In genomic region chr9:64022562-64023366, GRCm38 (mm10) we compare ENCODE assay signal across 8 mouse cellular contexts. TPM values are rescaled to one million over a fixed set of nuclear protein-coding genes. Genes with fewer than 3 reads are reported as not detected.
DNase-seq lines count a peak whose midpoint lies in the region; ATAC-seq and TF ChIP-seq lines count a peak whose summit lies in the region.

No protein-coding gene starts in this region.

- H3K4me1 ChIP-seq in embryonic facial prominence, embryonic 14.5 days (ENCODE audit: control insufficient read depth, insufficient read depth, low read length), result peaks cover 9% of the 10 kb centered on the region
- peaks cover 36% of the 10 kb centered on the region for H3K4me1 ChIP-seq in limb, embryonic 13.5 days
- peaks cover 42% of the 10 kb centered on the region for H3K4me1 ChIP-seq in midbrain, embryonic 15.5 days
- peaks cover 11% of the 10 kb centered on the region for H3K4me1 ChIP-seq in spleen, adult 2 months (ENCODE audit: control insufficient read depth, insufficient read depth, insufficient read length)

- 0% methylated on average over 32 of the region's 54 CpGs for WGBS in embryonic facial prominence, embryonic 14.5 days
- WGBS in limb, embryonic 13.5 days, result under 1% methylated on average over 46 of the region's 54 CpGs
- under 1% methylated on average over 54 of the region's 54 CpGs for WGBS in midbrain, embryonic 15.5 days
- under 1% methylated on average over 50 of the region's 54 CpGs for WGBS in spleen, adult 2 months

- peak overlapping the region; percentile 95 for H3K4me3 ChIP-seq in embryonic facial prominence, embryonic 14.5 days (ENCODE audit: low read depth, low read length)
- peak overlapping the region; percentile 99 for H3K4me3 ChIP-seq in limb, embryonic 13.5 days
- H3K4me3 ChIP-seq in midbrain, embryonic 15.5 days, result peak overlapping the region; percentile 47
- peak overlapping the region; percentile 58 for H3K4me3 ChIP-seq in spleen, adult 2 months (ENCODE audit: extremely low read depth, insufficient read depth, insufficient read length)

- peak overlapping the region; percentile 95 for H3K4me2 ChIP-seq in embryonic facial prominence, embryonic 14.5 days (ENCODE audit: low read depth, low read length)
- peak overlapping the region; percentile 91 for H3K4me2 ChIP-seq in limb, embryonic 13.5 days (replicated peaks)
- peak overlapping the region; percentile 96 for H3K4me2 ChIP-seq in midbrain, embryonic 15.5 days

- no peak for TF ChIP-seq CTCF in spleen, adult 2 months (IDR thresholded peaks at IDR 0.05; ENCODE audit: extremely low read depth, insufficient read depth, insufficient read length, insufficient replicate concordance)

- H3K9ac ChIP-seq in embryonic facial prominence, embryonic 14.5 days (ENCODE audit: low read depth, low read length), result peak overlapping the region; percentile 98
- H3K9ac ChIP-seq in limb, embryonic 13.5 days, result peak overlapping the region; percentile 60
- no peak overlapping the region for H3K9ac ChIP-seq in midbrain, embryonic 15.5 days

- no peaks in the 10 kb centered on the region for H3K36me3 ChIP-seq in embryonic facial prominence, embryonic 14.5 days (ENCODE audit: control insufficient read depth, insufficient read depth, low read length)
- H3K36me3 ChIP-seq in limb, embryonic 13.5 days, result 0 out of 2 replicates have a peak, but pooled peaks cover 2% of the 10 kb centered on the region
- H3K36me3 ChIP-seq in midbrain, embryonic 15.5 days (replicated peaks), result no peaks in the 10 kb centered on the region
- H3K36me3 ChIP-seq in spleen, adult 2 months (ENCODE audit: control insufficient read depth, insufficient read depth, low read length), result no peaks in the 10 kb centered on the region

- no peak for TF ChIP-seq POLR2A in spleen, adult 2 months (IDR thresholded peaks at IDR 0.05; ENCODE audit: low read depth, low read length)

- H3K27ac ChIP-seq in embryonic facial prominence, embryonic 14.5 days (replicated peaks; ENCODE audit: low read depth, low read length), result peak overlapping the region; percentile 95
- peak overlapping the region; percentile 99 for H3K27ac ChIP-seq in limb, embryonic 13.5 days
- H3K27ac ChIP-seq in midbrain, embryonic 15.5 days, result peak overlapping the region; percentile 71
- peak overlapping the region; percentile 7; the same call in 1 of the 2 replicates for H3K27ac ChIP-seq in spleen, adult 2 months (ENCODE audit: insufficient read depth, low read length)

- peak; percentile 78 for ATAC-seq in embryonic facial prominence, embryonic 14.5 days (ENCODE audit: low read depth)
- peak; percentile 70 for ATAC-seq in limb, embryonic 13.5 days (ENCODE audit: low FRiP score, low read depth)
- ATAC-seq in midbrain, embryonic 15.5 days (replicated peaks), result peak; percentile 38

- no peaks in the 10 kb centered on the region for H3K27me3 ChIP-seq in embryonic facial prominence, embryonic 14.5 days (replicated peaks; ENCODE audit: control insufficient read depth, insufficient read depth, low read length)
- no peaks in the 10 kb centered on the region for H3K27me3 ChIP-seq in limb, embryonic 13.5 days
- peaks cover 46% of the 10 kb centered on the region for H3K27me3 ChIP-seq in midbrain, embryonic 15.5 days (replicated peaks)
- peaks cover 24% of the 10 kb centered on the region for H3K27me3 ChIP-seq in spleen, adult 2 months (ENCODE audit: control insufficient read depth, insufficient read depth, low read length)

- no peaks in the 10 kb centered on the region for H3K9me3 ChIP-seq in embryonic facial prominence, embryonic 14.5 days (ENCODE audit: control insufficient read depth, low read length)
- H3K9me3 ChIP-seq in limb, embryonic 13.5 days, result no peaks in the 10 kb centered on the region
- no peaks in the 10 kb centered on the region for H3K9me3 ChIP-seq in midbrain, embryonic 15.5 days

- DNase-seq in 416B (ENCODE audit: low read depth), result peak; percentile 96
- peak; percentile 97 to 99 for DNase-seq in adrenal gland, postnatal 36 days
- peak; percentile 99 for DNase-seq in embryonic facial prominence, embryonic 14.5 days (ENCODE audit: low spot score)
- DNase-seq in heart, adult 8-10 months (ENCODE audit: low spot score), result peak; percentile 96
- DNase-seq in kidney, adult 8-10 months, result peak; percentile 97
- DNase-seq in spleen, adult 2 months (ENCODE audit: low read depth in 1 of 2, low spot score in 2 of 2), result peak; percentile 68 to 85

RNA-seq across cellular contexts. Expression of gene Smad6, which starts 0.9 kb away (rescaled TPM):
- total RNA-seq in adrenal gland, postnatal 36 days (2021), result 10 to 100 TPM in 1 of 2 experiments, 1 to 10 TPM in 1; 6.3 to 12.7 TPM
- polyA plus RNA-seq in embryonic facial prominence, embryonic 14.5 days (2014; fragmentation: Nextera tagmentation; extraction: Ambion mirVana), result 7.9 and 8.8 TPM in 2 replicates
- total RNA-seq in heart, adult 8-10 months (2022), result 10 to 100 TPM; 10.9 to 16.5 (median 11.9) TPM
- polyA plus RNA-seq in limb, embryonic 13.5 days (2015; fragmentation: Nextera tagmentation; extraction: Ambion mirVana), result 10.8 and 11.0 TPM in 2 replicates
- polyA plus RNA-seq in midbrain, embryonic 15.5 days (2015; fragmentation: Nextera tagmentation; extraction: Ambion mirVana), result 1.5 and 1.9 TPM in 2 replicates
- polyA plus RNA-seq in spleen, adult 2 months (2012; rRNA removed), result 6.2 and 9.7 TPM in 2 replicates

Comparison
In these comparisons a context has a peak if more than half of its experiments do, and no peak if none do; other contexts are left out.
1. Peak in every context shown above with its lines: DNase-seq, ATAC-seq, H3K4me3 ChIP-seq and H3K27ac ChIP-seq.
2. H3K27ac ChIP-seq: peak in every context shown above with its lines; median percentile 99 in limb, embryonic 13.5 days; 95 in embryonic facial prominence, embryonic 14.5 days; 71 in midbrain, embryonic 15.5 days; 7 in spleen, adult 2 months.
3. H3K4me3 ChIP-seq: peak in every context shown above with its lines; median percentile 99 in limb, embryonic 13.5 days; 95 in embryonic facial prominence, embryonic 14.5 days; 58 in spleen, adult 2 months; 47 in midbrain, embryonic 15.5 days.